Mouse (Mus musculus) spleen, adult 2 months (tissue): Measurements from ENCODE around the gene Rxrb.

Source experiments
- CTCF ChIP-seq: fragments of 200-500 bp; IDR thresholded peaks from 2 replicates; pipeline ENCODE4 v1.5.1; 2011; ENCODE audit warnings: mild to moderate bottlenecking, inconsistent platforms; ENCODE audit not compliant: insufficient read depth, insufficient read length, insufficient replicate concordance; ENCODE audit errors: extremely low read depth
- POLR2A ChIP-seq: fragments of 200-500 bp; IDR thresholded peaks from 2 replicates; pipeline ENCODE4 v1.6.1; 2011; ENCODE audit warnings: low read depth, low read length, inconsistent platforms

GRCm38 (mm10) chr17:34023678-34024077, 7.9 kb upstream of the Rxrb start:
- no peak for TF ChIP-seq POLR2A
- TF ChIP-seq CTCF, result no peak
